Mouse (Mus musculus) kidney, adult 2 months (tissue): ENCODE data around the gene Ptges.

Experiments
- CTCF ChIP-seq: fragments of 200-500 bp; conservative IDR thresholded peaks from 2 replicates; pipeline ENCODE4 v1.5.1; 2011; ENCODE audit warnings: low read depth, mild to moderate bottlenecking, control low read depth, low read length, moderate library complexity, mixed read lengths; ENCODE audit not compliant: insufficient read depth, insufficient read length
- POLR2A ChIP-seq: fragments of 200-500 bp; IDR thresholded peaks from one replicate; pipeline ENCODE4 v1.6.1; 2011; ENCODE audit warnings: low read depth, low read length, control low read depth

- TF ChIP-seq CTCF (no peak), POLR2A (no peak)
Observed at GRCm38 (mm10) chr2:30872669-30873068, 57.0 kb downstream of the Ptges start.
